Mouse (Mus musculus) T-helper 17 cell (primary cell): ENCODE measurements around the gene Klk6.

Experiments
- in situ Hi-C, 2 experiments: fragments of 300-600 bp; cut with MboI, MseI; formaldehyde crosslinking; loops; 1 replicate in 1 of 2; 2 replicates in 1 of 2; pipeline ENCODE4 v1.15.1; 2025; ENCODE audit warnings: high pct_unique_total_duplicates in 2 of 2

The Klk6 gene

DNA sequence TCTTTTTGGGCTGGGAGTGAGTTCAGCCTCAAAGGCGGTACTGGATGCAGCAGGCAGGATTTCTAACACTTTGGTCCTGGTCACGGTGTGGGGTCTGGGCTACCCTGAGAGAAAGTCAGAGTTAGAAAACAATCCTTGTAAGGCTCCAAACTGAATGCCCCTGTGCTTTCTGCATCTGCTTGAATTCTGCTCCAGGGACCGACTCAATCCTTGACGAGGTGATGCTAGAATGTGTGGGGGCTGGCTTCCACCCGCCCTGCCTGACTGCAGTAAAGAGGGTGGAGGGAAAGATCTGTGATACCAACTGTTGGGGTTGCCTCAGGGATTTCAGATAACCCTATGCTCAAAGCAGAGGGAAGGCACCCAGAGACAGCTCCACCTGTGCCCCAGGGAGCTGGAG lies 13.3 kb upstream of the Klk6 start, which contains the start of gene Klk7:
Klk7 (plus strand) TSS at position 301 of the 400 bp plus-strand sequence.
- in situ Hi-C loops, result no loop called here

GRCm38 (mm10) chr7:43815211-43815610 lies 9.1 kb upstream of the Klk6 start:
- in situ Hi-C loops, result no loop called here

DNA sequence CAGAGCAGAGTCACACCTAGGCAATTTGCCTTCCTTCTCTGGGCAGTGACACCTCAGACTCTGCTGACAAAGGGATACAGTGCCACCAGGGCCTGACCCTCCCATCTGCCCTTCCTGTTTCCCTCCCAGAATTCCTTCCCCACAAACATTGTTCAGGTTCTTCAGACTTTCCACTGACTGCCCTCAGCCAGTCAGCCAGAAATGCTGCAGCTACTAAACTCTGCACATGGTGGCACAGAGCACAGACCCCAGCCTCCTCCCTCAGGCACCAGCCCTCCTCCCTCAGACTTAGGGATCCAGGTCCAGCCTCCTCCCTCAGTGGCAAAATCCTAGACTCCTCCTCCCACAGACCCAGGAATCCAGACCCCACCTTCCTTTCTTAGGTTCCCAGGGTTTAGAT lies 7.6 kb upstream of the Klk6 start:
- in situ Hi-C loops, result no loop called here

GRCm38 (mm10) chr7:43821581-43821980 lies 2.7 kb upstream of the Klk6 start:
- in situ Hi-C loops, result no loop called here

DNA sequence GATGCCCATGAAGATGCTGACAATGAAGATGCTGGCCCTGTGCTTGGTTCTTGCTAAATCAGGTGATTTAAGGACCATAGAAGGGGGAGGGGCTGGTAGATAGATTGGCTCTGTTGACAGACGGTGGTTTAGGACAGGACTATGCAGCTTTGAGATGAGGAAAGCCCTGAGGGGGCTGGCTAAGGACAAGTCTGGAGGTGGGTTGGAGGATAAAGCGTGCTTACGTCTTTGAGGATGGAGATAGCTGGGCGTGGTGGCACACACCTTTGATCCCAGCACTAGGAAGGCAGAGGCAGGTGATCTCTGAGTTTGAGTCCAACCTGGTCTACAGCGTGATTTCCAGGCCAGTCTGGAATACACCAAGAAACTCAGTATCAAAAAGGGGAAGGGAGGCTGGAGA lies 1.8 kb downstream of the Klk6 start:
- in situ Hi-C loops, result no loop called here

- in situ Hi-C loops, result no loop called here
These were observed 3.4 kb downstream of the Klk6 start for GRCm38 (mm10) chr7:43827706-43828105.

GRCm38 (mm10) chr7:43829006-43829405 lies 4.7 kb downstream of the Klk6 start:
- in situ Hi-C loops, result no loop called here

DNA sequence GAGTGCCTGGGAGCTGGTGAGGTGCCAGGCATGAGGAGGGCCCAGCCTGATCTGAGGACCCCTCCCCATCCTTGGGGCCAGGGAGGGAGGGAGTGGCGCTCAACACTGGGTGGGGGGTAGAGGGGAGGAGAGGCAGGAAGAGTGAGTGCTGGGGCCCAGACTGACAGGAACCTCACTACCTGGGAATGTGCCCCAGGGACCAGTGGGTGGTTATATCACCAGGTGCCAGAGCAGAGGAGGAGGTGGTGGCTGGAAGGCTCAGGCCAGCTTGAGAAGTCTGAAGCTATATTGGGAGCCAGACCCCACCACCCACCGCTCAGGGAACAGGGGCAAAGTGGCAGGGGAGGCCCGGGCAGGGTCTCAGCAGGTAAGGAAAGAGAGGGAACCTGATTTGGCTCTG lies 17.4 kb downstream of the Klk6 start, which contains the start of gene Klk5:
Klk5 (plus strand) TSS at position 271 of the 400 bp plus-strand sequence.
- in situ Hi-C loops, result no loop called here

DNA sequence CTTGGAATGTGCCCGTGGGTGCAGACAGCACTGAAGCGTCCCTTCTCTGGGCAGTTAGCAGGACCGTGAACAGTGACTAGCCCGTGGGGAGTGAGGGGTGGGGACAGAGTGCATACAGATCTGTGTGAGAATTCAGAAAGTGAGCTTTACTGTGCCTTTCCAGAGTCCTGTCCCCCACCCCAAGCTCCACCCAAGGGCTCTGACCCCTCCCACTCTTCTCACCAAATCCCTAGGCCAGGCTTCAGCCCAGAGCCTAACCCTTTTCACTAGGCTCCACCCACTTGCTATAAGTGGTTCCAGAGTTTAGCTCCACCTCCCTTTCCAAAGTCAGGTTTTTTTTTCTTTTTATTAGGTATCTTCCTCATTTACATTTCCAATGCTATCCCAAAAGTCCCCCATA lies 19.5 kb downstream of the Klk6 start:
- in situ Hi-C loops, result no loop called here

DNA sequence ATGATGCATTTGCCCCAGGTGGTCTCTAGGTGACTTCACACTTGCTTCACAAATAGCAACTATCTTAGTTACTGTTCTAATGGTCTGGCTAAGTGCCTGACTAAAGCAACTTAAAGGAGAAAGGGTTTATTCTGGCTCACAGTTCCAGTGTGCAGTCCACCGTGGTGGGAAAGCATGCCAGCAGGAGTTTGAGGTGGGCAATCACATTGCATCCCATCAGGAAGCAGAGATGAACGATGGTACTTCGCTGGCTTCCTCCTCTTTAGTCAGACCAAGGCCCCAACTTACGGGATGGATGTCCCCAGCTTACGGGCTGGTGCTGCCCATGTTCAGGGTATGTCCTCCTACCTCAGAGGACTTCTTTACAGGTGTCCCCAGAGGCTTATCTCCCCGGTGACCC lies 27.3 kb downstream of the Klk6 start:
- in situ Hi-C loops, result no loop called here

- in situ Hi-C loops, result no loop called here
These were observed 30.5 kb downstream of the Klk6 start for GRCm38 (mm10) chr7:43854642-43855380.

- in situ Hi-C loops, result no loop called here
These were observed 31.4 kb downstream of the Klk6 start for GRCm38 (mm10) chr7:43855709-43856108.

- in situ Hi-C loops, result no loop called here
These were observed 32.0 kb downstream of the Klk6 start for GRCm38 (mm10) chr7:43856307-43856706.

DNA sequence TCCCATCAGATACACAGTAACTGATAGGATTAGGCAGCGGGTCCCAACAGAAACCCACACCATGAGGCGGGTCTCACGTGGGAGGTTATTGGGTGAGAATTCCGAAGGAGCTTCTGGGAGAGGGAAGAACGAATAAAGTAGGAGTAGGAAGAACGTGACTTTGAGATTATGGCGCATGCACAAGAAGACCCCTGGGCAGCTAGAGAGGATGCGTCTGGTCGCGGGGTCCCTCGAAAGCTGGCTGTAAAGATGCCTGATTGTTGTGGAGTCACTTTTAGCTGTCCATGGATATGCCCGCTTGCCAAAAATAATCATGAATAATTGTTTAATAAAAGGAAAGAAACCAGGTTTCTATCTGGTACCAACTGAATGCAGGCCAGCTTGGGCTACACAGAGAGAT lies 33.2 kb downstream of the Klk6 start:
- in situ Hi-C loops, result no loop called here

DNA sequence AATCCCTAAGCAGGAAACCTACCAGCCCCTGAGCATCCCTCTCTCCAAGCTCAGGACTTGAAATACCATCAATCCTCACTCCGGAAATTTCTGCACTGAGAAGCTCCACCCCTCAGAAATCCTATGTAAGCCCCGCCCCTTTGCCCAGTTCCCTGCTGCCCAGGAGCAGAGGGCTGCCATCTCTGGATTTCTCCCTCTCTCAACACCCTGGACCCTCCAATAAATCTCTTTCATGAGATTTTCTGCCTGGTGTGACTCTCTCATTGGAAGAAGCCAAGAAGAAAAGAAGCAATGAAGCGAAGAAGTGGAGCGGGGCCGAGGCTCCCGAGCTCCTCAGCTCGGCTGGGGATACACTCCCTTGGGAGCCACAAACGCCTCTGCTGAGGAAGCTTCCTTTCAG lies 36.1 kb downstream of the Klk6 start:
- in situ Hi-C loops, result no loop called here

DNA sequence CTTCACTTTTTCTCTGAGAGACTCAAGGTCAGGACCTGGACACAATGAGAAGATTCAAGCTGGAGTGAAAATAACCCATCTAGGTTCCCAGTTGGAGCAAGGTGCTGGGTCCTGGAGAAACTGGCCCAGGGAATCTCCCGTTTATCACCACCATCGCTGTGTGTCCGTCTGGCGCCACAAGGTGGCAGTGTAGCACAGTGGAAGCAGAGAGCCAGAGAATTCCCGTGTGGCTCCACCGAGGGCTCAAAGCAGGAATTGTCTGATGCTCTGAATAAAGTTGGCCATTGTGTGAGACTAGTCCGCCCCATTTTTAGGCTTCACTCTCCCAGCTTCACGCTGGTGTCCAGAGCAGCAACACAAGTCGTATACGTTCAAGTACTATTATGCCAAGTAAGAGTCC lies 48.9 kb downstream of the Klk6 start:
- in situ Hi-C loops, result no loop called here

DNA sequence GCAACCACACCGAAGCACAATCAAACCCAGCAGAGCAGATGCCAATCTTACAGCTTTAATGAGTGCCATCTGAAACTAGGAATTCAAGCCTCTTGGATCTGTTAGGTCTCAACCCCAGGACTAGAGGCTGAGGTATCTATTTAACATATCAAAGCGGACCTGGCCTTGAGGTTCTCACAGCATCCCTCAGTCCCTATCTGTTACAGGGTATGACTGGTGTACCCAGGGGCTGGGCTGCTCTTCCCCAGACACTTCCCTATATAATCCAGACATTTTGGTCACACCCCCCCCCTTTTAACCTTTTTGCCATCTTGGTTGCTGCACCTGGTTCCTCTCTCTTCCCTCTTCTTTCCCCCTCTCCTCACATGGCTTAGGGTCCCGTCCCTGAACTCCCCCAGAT lies 49.4 kb downstream of the Klk6 start:
- in situ Hi-C loops, result no loop called here

- in situ Hi-C loops, result no loop called here
These were observed 50.6 kb downstream of the Klk6 start for GRCm38 (mm10) chr7:43874868-43875375.

DNA sequence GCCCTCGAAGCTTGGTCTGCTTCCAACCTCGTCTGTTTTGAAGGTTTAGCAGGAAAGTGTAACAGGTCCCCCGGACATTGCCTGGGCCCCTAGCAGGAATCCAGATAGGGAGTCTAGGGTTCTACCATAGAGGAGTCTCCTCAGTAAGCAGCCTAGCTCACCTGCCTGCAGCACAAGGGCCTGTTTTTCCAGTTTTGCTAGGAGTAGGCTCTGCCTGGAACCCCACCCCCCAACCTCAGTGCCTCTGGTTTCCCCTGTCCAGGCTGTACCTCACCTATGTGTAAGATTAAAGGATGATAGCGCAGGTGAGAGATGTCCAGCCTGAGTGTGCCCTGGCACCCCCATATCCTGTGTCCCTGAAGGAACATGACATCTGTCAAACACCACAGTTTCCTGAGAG lies 52.1 kb downstream of the Klk6 start:
- in situ Hi-C loops, result no loop called here

DNA sequence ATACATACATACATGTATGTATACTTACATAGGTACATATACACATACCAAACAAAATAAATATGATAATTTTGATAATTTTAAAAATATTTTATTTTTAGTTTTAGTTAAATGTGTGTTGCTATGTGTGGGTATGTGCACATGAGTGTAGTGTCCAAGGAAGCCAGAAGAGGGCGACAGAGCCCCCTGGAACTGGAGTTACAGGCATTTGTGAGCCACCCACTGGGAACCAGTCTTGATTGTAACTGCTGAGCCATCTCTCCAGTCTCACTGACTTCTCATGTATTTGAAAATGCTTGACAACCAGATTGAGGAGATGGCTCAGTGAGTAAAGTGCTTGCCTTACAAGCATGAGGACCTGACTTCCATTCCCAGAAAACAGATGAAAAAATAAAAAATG lies 54.0 kb downstream of the Klk6 start:
- in situ Hi-C loops, result no loop called here

GRCm38 (mm10) chr7:43880912-43881311 lies 56.6 kb downstream of the Klk6 start, which contains the start of gene Klk4:
TSS of gene Klk4 (plus strand) at chr7:43881160.
- in situ Hi-C loops, result loop anchor here in 1 of 2 experiments (5.0 kb wide), 1 partner anchor 199 kb away; no protein-coding TSS in a partner anchor
